Mouse (Mus musculus) liver, embryonic 11.5 days (tissue): ENCODE results near the gene Slc37a4. TPM values are rescaled to one million over a fixed set of nuclear protein-coding genes. Genes with fewer than 3 reads are reported as not detected.
A peak's percentile ranks its signal among the peaks of the same experiment; 100 is the strongest.
"Not testable (repeated sequence)": the region's sequence is repeated elsewhere in the genome, so short reads cannot be mapped to it uniquely, and the experiment has no call there.

Experiments used
- ATAC-seq: fragments of 200-750 bp; cut with Nextera tagmentation; replicated peaks from 2 replicates; pipeline ENCODE4 v1.8.0; 2017; ENCODE audit warnings: moderate number of reproducible peaks, mild to moderate bottlenecking, moderate TSS enrichment, moderate library complexity; ENCODE audit not compliant: low FRiP score
- DNase-seq: peaks from one replicate; pipeline ENCODE4 v3.0.0-alpha.2; 2017; ENCODE audit warnings: low spot score
- H3K27ac ChIP-seq: fragments of 300-500 bp; sonication (generic); 2 replicates; pipeline ENCODE4 v1.5.1; 2014; ENCODE audit warnings: mild to moderate bottlenecking, low read depth, low read length, control low read depth
- H3K27me3 ChIP-seq: fragments of 300-500 bp; sonication (generic); replicated peaks from 2 replicates; pipeline ENCODE4 v1.6.1; 2014; ENCODE audit warnings: low read length, mixed read lengths; ENCODE audit not compliant: control insufficient read depth, insufficient read depth
- H3K36me3 ChIP-seq: fragments of 300-500 bp; sonication (generic); 2 replicates; pipeline ENCODE4 v1.6.1; 2014; ENCODE audit warnings: mild to moderate bottlenecking, low read length, moderate library complexity, mixed read lengths; ENCODE audit not compliant: control insufficient read depth, insufficient read depth
- H3K4me1 ChIP-seq: fragments of 300-500 bp; sonication (generic); replicated peaks from 2 replicates; pipeline ENCODE4 v1.6.1; 2014; ENCODE audit warnings: low read length, mixed read lengths; ENCODE audit not compliant: control insufficient read depth, insufficient read depth
- H3K4me2 ChIP-seq: fragments of 300-500 bp; sonication (generic); 2 replicates; pipeline ENCODE4 v1.6.1; 2014; ENCODE audit warnings: mild to moderate bottlenecking, control low read depth, moderate library complexity
- H3K4me3 ChIP-seq: fragments of 300-500 bp; sonication (generic); 2 replicates; pipeline ENCODE4 v1.5.1; 2014; ENCODE audit warnings: low read depth, low read length, control low read depth
- H3K9ac ChIP-seq: fragments of 300-500 bp; sonication (generic); 2 replicates; pipeline ENCODE4 v1.6.1; 2014; ENCODE audit warnings: low read depth, low read length, control low read depth
- H3K9me3 ChIP-seq: fragments of 300-500 bp; sonication (generic); 2 replicates; pipeline ENCODE4 v1.6.1; 2016; ENCODE audit warnings: low read length, inconsistent platforms, mixed read lengths; ENCODE audit not compliant: control insufficient read depth
- WGBS: fragments of 180-500 bp; shearing (Covaris S2); extraction: QIAGEN DNeasy Blood & Tissue Kit; methylation state at CpG from one replicate; pipeline ENCODE4 v1.1.7; 2014; 5-methylcytosine and 5-hydroxymethylcytosine counted together
- polyA plus RNA-seq: library from polyadenylated mRNA; unstranded; fragments of >200 nt; fragmentation: Nextera tagmentation; extraction: Ambion mirVana; gene quantifications from 2 replicates; pipeline ENCODE4 v1.2.1, GENCODE M21; 2014

Gene Slc37a4
- polyA plus RNA-seq, 1 experiment from 2014 or later: 33.2 TPM

DNA sequence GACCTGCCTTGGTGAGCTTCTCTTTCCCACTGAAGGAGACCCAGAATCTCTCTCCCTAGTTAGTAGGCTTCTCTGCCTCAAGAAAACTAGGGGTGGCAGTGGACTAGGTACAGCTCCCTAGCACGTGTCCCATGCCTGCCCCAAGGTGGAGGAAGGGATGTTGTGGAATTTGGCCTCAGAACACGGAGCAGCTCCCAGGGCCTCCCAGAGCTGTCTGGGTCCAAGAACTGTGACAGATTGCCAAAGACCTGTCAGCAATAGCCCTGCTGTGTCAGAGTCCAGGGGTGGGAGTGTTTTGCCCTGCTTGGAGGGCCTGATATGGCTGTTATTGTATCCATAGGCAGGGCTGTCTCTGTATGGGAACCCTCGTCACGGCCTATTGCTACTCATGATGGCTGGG, 4.4 kb downstream of the Slc37a4 start:
- H3K27ac ChIP-seq: no peak overlapping the region
- peaks cover 47% of the 10 kb centered on the region for H3K36me3 ChIP-seq
- no peak overlapping the region for H3K4me2 ChIP-seq
- H3K9me3 ChIP-seq: no peaks in the 10 kb centered on the region
- H3K4me1 ChIP-seq: peaks cover 17% of the 10 kb centered on the region
- DNase-seq: no peak
- no peaks in the 10 kb centered on the region for H3K27me3 ChIP-seq
- ATAC-seq: no peak
- no peak overlapping the region for H3K4me3 ChIP-seq
- no peak overlapping the region for H3K9ac ChIP-seq
- WGBS: 90% methylated on average over 4 of the region's 4 CpGs

DNA sequence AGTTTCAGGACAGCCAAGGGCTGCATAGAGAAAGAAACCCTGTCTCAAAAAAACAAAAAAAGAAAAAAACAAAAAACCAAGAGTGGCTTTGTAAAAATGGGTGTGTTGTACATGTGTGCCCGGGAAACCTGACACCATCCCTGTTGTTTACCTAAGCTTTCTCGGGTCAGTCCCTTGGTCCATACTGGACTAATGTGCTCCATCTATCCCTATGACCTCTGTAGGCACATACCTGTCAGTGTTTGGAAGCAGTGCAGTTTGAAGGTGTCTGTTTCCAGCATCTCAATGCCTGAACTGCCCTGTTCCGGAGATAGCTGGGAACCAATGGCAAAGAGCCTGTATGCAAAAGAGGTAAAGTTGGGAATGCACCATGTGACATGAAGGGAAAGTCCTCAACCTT, 8.4 kb downstream of the Slc37a4 start:
- Histone ChIP-seq H3K4me3 (no peak overlapping the region), H3K9ac (no peak overlapping the region), H3K9me3 (no peaks in the 10 kb centered on the region), H3K4me1 (peaks cover 3% of the 10 kb centered on the region), H3K27ac (no peak overlapping the region), H3K4me2 (no peak overlapping the region), H3K36me3 (peaks cover 58% of the 10 kb centered on the region), H3K27me3 (no peaks in the 10 kb centered on the region)
- DNase-seq: no peak
- 82% methylated on average over 3 of the region's 3 CpGs for WGBS
- ATAC-seq: no peak

DNA sequence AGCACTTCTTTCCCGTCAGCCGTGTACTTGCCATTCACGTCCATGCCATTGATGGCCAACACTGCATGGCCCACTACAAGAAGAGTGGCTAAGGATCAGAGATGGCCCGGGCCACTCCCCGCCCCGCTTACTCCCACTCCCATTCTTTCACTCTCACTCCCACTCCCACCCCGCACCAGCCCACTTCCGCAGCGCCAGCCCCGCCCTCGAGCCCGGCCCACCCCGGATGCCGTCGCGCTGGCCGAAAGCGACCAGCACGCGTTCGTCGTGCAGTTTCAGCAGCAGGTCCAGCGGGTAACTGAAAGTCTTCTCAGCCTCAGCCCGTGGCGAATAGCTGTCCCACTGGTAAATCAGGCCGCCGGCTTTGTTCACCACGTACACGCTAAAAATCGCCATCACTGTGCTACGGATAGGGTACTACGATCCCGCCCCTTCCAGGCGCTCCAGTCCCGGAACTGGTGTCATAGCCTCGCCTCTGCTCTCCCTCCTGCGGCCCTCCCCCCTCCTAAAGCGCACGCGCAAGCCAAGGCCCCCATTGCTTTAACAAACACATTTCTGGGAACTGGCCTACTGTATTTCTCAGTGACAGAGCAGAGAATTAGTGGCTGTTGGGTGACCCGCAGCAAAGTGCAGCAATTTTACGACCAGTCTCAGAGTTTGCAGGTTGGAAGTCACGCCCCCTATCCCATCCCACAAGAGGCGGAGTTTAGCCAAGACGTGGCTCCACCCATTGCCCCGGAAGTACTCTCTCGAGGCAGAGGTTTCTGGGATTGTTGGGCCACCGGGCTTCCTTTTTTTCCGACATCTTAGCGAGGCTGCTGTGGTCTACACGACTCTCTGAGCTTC, 10.5 kb downstream of the Slc37a4 start, which contains the start of the genes Rps25 and Trappc4:
Gene Rps25 (plus strand): TSS at position 234 of the 846 bp plus-strand sequence.
Gene Trappc4 (minus strand): TSS at position 695 of the 846 bp plus-strand sequence.
- peak within 1 kb of the TSS; percentile 71 for H3K27ac ChIP-seq
- WGBS: under 1% methylated on average over 51 of the region's 51 CpGs
- peak; percentile 94 for ATAC-seq
- H3K9ac ChIP-seq: peak within 1 kb of the TSS; percentile 97
- DNase-seq: peak; percentile 98
- no peaks in the 10 kb centered on the region for H3K27me3 ChIP-seq
- H3K9me3 ChIP-seq: no peaks in the 10 kb centered on the region
- peaks cover 49% of the 10 kb centered on the region for H3K36me3 ChIP-seq
- peak within 1 kb of the TSS; percentile 91 for H3K4me3 ChIP-seq
- H3K4me1 ChIP-seq: peaks cover 5% of the 10 kb centered on the region
- H3K4me2 ChIP-seq: peak within 1 kb of the TSS; percentile 74

DNA sequence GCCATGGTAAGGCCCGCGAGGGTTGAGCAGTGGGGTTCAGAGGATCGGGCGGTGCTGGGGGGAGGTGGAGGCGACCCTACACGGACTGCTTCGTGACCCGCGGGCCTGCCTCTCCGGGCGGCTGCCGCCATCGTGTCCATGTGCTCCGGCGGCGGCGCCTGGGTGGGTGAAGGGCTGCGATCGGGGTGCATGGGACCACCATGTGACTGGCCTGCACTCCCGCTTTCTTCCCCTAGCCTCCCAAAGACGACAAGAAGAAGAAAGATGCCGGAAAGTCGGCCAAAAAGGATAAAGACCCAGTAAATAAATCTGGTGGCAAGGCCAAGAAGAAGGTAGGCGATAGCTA, 11.1 kb downstream of the Slc37a4 start:
- DNase-seq (no peak), ATAC-seq (no peak; the same call in 1 of the 2 replicates)
- WGBS: 1% methylated on average over 24 of the region's 24 CpGs
- peaks cover 5% of the 10 kb centered on the region for H3K4me1 ChIP-seq
- peak overlapping the region; percentile 71 for H3K27ac ChIP-seq
- no peaks in the 10 kb centered on the region for H3K9me3 ChIP-seq
- peak overlapping the region; percentile 91 for H3K4me3 ChIP-seq
- peaks cover 44% of the 10 kb centered on the region for H3K36me3 ChIP-seq
- H3K4me2 ChIP-seq: peak overlapping the region; percentile 74
- peak overlapping the region; percentile 97 for H3K9ac ChIP-seq
- H3K27me3 ChIP-seq: no peaks in the 10 kb centered on the region

DNA sequence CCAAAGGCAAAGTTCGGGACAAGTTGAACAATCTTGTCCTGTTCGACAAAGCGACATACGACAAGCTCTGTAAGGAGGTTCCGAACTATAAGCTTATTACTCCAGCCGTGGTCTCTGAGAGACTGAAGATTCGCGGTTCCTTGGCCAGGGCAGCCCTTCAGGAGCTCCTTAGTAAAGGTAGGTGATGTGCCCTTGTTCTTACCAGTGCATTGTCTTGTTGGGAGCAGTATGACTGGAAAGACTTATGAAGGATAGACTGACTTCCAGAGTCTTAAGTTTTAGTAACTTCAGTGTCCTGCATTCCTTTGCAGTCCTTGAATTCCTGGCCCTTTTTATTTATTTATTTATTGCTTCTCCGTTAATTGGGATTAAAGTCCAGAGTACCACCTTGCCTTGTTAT, 12.0 kb downstream of the Slc37a4 start:
- not testable (repeated sequence) for H3K4me1 ChIP-seq, H3K9me3 ChIP-seq, DNase-seq, H3K27me3 ChIP-seq, ATAC-seq
- peaks cover 44% of the 10 kb centered on the region for H3K36me3 ChIP-seq
- peak overlapping the region; percentile 74 for H3K4me2 ChIP-seq
- peak overlapping the region; percentile 71 for H3K27ac ChIP-seq
- peak overlapping the region; percentile 97 for H3K9ac ChIP-seq
- 54% methylated on average over 9 of the region's 9 CpGs for WGBS
- peak overlapping the region; percentile 91 for H3K4me3 ChIP-seq

DNA sequence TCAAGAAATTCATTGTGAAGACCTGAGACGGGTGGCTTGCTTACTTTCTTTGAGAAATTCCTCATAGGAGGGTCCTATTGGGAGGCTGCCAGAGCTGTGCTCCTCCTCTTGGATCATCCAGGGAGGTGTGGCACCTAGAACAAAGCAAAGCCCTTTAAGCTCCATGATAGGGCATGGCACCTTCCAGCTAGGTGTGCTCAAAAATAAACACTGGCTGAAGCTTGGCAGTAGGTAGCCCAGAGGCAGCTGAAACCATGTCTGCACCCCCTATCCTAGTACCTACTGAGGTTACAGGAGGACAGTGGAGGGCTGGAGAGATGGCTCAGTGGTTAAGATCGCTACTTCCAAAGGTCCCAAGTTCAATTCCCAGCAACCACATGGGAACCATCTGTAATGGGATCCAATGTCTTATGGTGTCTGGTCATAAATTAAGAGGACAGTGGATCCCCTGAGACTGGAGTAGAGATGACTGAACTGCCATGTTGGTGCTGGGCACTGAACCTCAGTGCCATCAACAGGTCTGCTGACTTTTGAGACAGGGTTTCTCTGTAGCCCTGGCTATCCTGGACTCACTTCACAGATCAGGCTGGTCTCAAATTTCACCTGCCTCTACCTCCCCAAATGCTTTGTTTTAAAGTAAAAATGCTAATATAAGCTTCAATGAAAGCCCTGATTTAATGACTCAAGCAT, 14.1 kb downstream of the Slc37a4 start:
- Histone ChIP-seq H3K9me3 (no peaks in the 10 kb centered on the region), H3K27ac (peak overlapping the region; percentile 25; the same call in 1 of the 2 replicates), H3K27me3 (no peaks in the 10 kb centered on the region), H3K9ac (no peak overlapping the region), H3K4me1 (peaks cover 2% of the 10 kb centered on the region), H3K36me3 (peaks cover 33% of the 10 kb centered on the region), H3K4me2 (peak overlapping the region; percentile 17), H3K4me3 (peak overlapping the region; percentile 6; the same call in 1 of the 2 replicates)
- ATAC-seq: no peak
- DNase-seq: no peak
- 83% methylated on average over 2 of the region's 2 CpGs for whole genome bisulfite sequencing

DNA sequence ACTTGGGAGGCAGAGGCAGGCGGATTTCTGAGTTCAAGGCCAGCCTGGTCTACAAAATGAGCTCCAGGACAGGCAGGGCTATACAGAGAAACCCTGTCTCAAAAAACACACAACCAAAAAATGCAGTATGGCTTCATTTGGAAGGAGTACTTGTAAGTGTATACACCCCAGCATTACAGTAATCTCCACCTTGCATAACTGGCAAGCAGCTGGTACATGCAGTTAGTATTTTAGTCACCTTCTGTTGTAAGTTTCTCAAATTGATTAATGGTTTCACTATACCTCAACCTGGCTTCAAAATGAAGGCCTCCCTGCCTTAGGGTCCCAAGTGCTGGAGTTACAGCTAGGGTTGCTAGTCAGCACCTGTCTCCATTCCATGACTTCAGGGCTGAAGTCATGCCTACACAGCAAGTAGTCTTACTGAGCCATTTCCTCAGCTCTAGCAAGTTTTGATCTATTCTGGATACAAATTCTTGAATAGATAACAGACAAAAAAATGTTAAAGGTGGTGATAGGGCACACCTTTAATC, 15.0 kb downstream of the Slc37a4 start:
- 90% methylated on average over 1 of the region's 1 CpGs for WGBS
- Histone ChIP-seq H3K4me1 (peaks cover 2% of the 10 kb centered on the region), H3K4me2 (no peak overlapping the region), H3K9me3 (no peaks in the 10 kb centered on the region), H3K9ac (no peak overlapping the region), H3K27ac (no peak overlapping the region), H3K27me3 (no peaks in the 10 kb centered on the region), H3K36me3 (peaks cover 34% of the 10 kb centered on the region), H3K4me3 (no peak overlapping the region)
- ATAC-seq (no peak), DNase-seq (no peak)

DNA sequence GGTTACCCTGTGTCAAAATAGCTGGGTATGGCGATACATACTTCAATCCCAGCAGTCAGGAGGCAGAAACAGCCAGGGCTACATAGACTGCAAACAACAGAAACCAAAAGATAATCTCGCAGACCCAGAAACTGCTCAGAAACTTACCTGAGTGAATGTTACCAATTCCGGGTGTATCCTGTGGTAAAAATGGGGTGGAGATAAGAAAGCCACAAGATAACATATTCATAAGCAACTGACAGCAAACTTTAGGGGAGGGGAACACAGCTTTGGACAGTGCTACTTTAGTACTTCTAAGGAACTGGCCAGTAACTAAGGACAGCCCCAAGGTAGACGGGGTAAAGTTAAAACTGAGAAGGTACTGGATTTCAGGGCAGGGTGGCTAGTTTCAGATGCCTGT, 15.7 kb downstream of the Slc37a4 start:
- peak; percentile 17; the same call in 1 of the 2 replicates for ATAC-seq
- Histone ChIP-seq H3K4me3 (no peak overlapping the region), H3K36me3 (peaks cover 34% of the 10 kb centered on the region), H3K27me3 (no peaks in the 10 kb centered on the region), H3K27ac (peak overlapping the region; percentile 62), H3K4me1 (peaks cover 2% of the 10 kb centered on the region), H3K9me3 (no peaks in the 10 kb centered on the region), H3K4me2 (no peak overlapping the region), H3K9ac (no peak overlapping the region)
- 43% methylated on average over 4 of the region's 4 CpGs for WGBS
- no peak for DNase-seq
